Mouse (Mus musculus) testis, adult 2 months (tissue): ENCODE measurements at regions not wholly inside any gene's neighbourhood (a gene's known extent, or its start where the extent isn't known, plus 50 kb on each side); places are given as distances from the start of the nearest gene placed in this dataset.

Experiments
- H3K27ac ChIP-seq: fragments of 200-500 bp; 2 replicates; pipeline ENCODE4 v1.5.1; 2012; ENCODE audit warnings: low read depth, low read length; ENCODE audit not compliant: control insufficient read depth, insufficient read depth
- H3K27me3 ChIP-seq: fragments of 200-500 bp; 2 replicates; pipeline ENCODE4 v1.6.1; 2012; ENCODE audit warnings: mild to moderate bottlenecking, low read length, moderate library complexity; ENCODE audit not compliant: control insufficient read depth, insufficient read depth
- H3K36me3 ChIP-seq: fragments of 200-500 bp; 2 replicates; pipeline ENCODE4 v1.6.1; 2012; ENCODE audit warnings: mild to moderate bottlenecking, low read length; ENCODE audit not compliant: control insufficient read depth, insufficient read depth
- H3K4me1 ChIP-seq: fragments of 200-500 bp; 2 replicates; pipeline ENCODE4 v1.6.1; 2012; ENCODE audit warnings: low read length; ENCODE audit not compliant: control insufficient read depth, insufficient read depth
- H3K4me3 ChIP-seq: fragments of 200-500 bp; 2 replicates; pipeline ENCODE4 v1.5.1; 2012; ENCODE audit warnings: low read depth, mild to moderate bottlenecking, low read length, moderate library complexity, mixed read lengths; ENCODE audit not compliant: control insufficient read depth
- CTCF ChIP-seq: fragments of 200-500 bp; IDR thresholded peaks from 2 replicates; pipeline ENCODE4 v1.5.1; 2012; ENCODE audit warnings: low read depth, mild to moderate bottlenecking, inconsistent platforms, low read length, moderate library complexity; ENCODE audit not compliant: control insufficient read depth, insufficient read depth, insufficient replicate concordance
- POLR2A ChIP-seq: fragments of 200-500 bp; IDR thresholded peaks from 2 replicates; pipeline ENCODE4 v1.6.1; 2012; ENCODE audit warnings: low read depth, mild to moderate bottlenecking, inconsistent platforms, low read length, moderate library complexity; ENCODE audit not compliant: control insufficient read depth

GRCm38 (mm10) chr13:98571051-98571450, 66.2 kb downstream of the Tmem174 start:
- peaks cover 17% of the 10 kb centered on the region for H3K4me1 ChIP-seq
- no peak overlapping the region for H3K4me3 ChIP-seq
- H3K27ac ChIP-seq, result no peak overlapping the region
- H3K36me3 ChIP-seq, result no peaks in the 10 kb centered on the region
- H3K27me3 ChIP-seq, result no peaks in the 10 kb centered on the region
- no peak for TF ChIP-seq CTCF
- no peak for TF ChIP-seq POLR2A

GRCm38 (mm10) chr13:98555693-98556092, 63.9 kb upstream of the Gm10320 start:
- no peaks in the 10 kb centered on the region for H3K27me3 ChIP-seq
- no peak overlapping the region for H3K4me3 ChIP-seq
- no peaks in the 10 kb centered on the region for H3K36me3 ChIP-seq
- H3K4me1 ChIP-seq, result no peaks in the 10 kb centered on the region
- no peak overlapping the region for H3K27ac ChIP-seq
- TF ChIP-seq POLR2A (no peak), CTCF (no peak)

GRCm38 (mm10) chr13:98551471-98552020, 59.7 kb upstream of the Gm10320 start:
- no peaks in the 10 kb centered on the region for H3K27me3 ChIP-seq
- H3K36me3 ChIP-seq, result no peaks in the 10 kb centered on the region
- no peak overlapping the region for H3K4me3 ChIP-seq
- no peak overlapping the region for H3K27ac ChIP-seq
- no peak for TF ChIP-seq CTCF
- no peak for TF ChIP-seq POLR2A
- H3K4me1 ChIP-seq, result no peaks in the 10 kb centered on the region

- H3K27me3 ChIP-seq, result no peaks in the 10 kb centered on the region
Observed at GRCm38 (mm10) chr13:98547223-98547622, 55.4 kb upstream of the Gm10320 start.

GRCm38 (mm10) chr13:98546116-98546515, 54.3 kb upstream of the Gm10320 start:
- Histone ChIP-seq H3K4me3 (no peak overlapping the region), H3K27ac (no peak overlapping the region), H3K36me3 (no peaks in the 10 kb centered on the region), H3K27me3 (no peaks in the 10 kb centered on the region), H3K4me1 (no peaks in the 10 kb centered on the region)
- TF ChIP-seq POLR2A (no peak), CTCF (no peak)

More at GRCm38 (mm10) chr13:98547223-98547622, 55.4 kb upstream of the Gm10320 start:
- H3K4me3 ChIP-seq, result no peak overlapping the region
- TF ChIP-seq POLR2A (no peak), CTCF (no peak)
- no peaks in the 10 kb centered on the region for H3K36me3 ChIP-seq
- no peak overlapping the region for H3K27ac ChIP-seq
- H3K4me1 ChIP-seq, result no peaks in the 10 kb centered on the region

GRCm38 (mm10) chr13:98545398-98545797, 53.6 kb upstream of the Gm10320 start:
- Histone ChIP-seq H3K4me3 (no peak overlapping the region), H3K36me3 (no peaks in the 10 kb centered on the region), H3K4me1 (no peaks in the 10 kb centered on the region), H3K27me3 (no peaks in the 10 kb centered on the region), H3K27ac (no peak overlapping the region)
- TF ChIP-seq CTCF (no peak), POLR2A (no peak)

GRCm38 (mm10) chr13:98544051-98544450, 52.2 kb upstream of the Gm10320 start:
- no peak overlapping the region for H3K4me3 ChIP-seq
- H3K4me1 ChIP-seq, result no peaks in the 10 kb centered on the region
- no peak overlapping the region for H3K27ac ChIP-seq
- H3K36me3 ChIP-seq, result no peaks in the 10 kb centered on the region
- TF ChIP-seq POLR2A, result no peak
- TF ChIP-seq CTCF, result no peak
- no peaks in the 10 kb centered on the region for H3K27me3 ChIP-seq
